Mouse (Mus musculus) hindbrain, postnatal 0 days (tissue): ENCODE measurements at regions not wholly inside any gene's neighbourhood (a gene's known extent, or its start where the extent isn't known, plus 50 kb on each side); places are given as distances from the start of the nearest gene placed in this dataset.

ENCODE experiments used
- ATAC-seq: fragments of 200-750 bp; cut with Nextera tagmentation; 2 replicates; pipeline ENCODE4 v1.8.0; 2017; ENCODE audit warnings: mild to moderate bottlenecking, moderate TSS enrichment, moderate library complexity
- DNase-seq: peaks from one replicate; pipeline ENCODE4 v3.0.0-alpha.2; 2015; ENCODE audit warnings: low spot score
- H3K27ac ChIP-seq: fragments of 300-500 bp; sonication (generic); 2 replicates; pipeline ENCODE4 v1.5.1; 2014; ENCODE audit warnings: mild to moderate bottlenecking
- H3K27me3 ChIP-seq: fragments of 300-500 bp; sonication (generic); 2 replicates; pipeline ENCODE4 v1.6.1; 2014; ENCODE audit warnings: low read length, mixed read lengths; ENCODE audit not compliant: insufficient read depth
- H3K36me3 ChIP-seq: fragments of 300-500 bp; sonication (generic); 2 replicates; pipeline ENCODE4 v1.6.1; 2014; ENCODE audit warnings: low read length, mixed read lengths; ENCODE audit not compliant: insufficient read depth
- H3K4me1 ChIP-seq: fragments of 300-500 bp; sonication (generic); 2 replicates; pipeline ENCODE4 v1.6.1; 2014; ENCODE audit warnings: antibody characterized with exemption, low read length, mixed read lengths; ENCODE audit not compliant: insufficient read depth
- H3K4me2 ChIP-seq: fragments of 300-500 bp; sonication (generic); 2 replicates; pipeline ENCODE4 v1.6.1; 2014; ENCODE audit warnings: low read depth, mild to moderate bottlenecking, low read length, moderate library complexity, mixed read lengths
- H3K4me3 ChIP-seq: fragments of 300-500 bp; sonication (generic); 2 replicates; pipeline ENCODE4 v1.5.1; 2014; ENCODE audit warnings: low read length
- H3K9ac ChIP-seq: fragments of 300-500 bp; sonication (generic); replicated peaks from 2 replicates; pipeline ENCODE4 v1.6.1; 2014; ENCODE audit warnings: mild to moderate bottlenecking, low read length, moderate library complexity, mixed read lengths
- H3K9me3 ChIP-seq: fragments of 300-500 bp; sonication (generic); 2 replicates; pipeline ENCODE4 v1.6.1; 2016; ENCODE audit warnings: low read length, mixed read lengths
- CTCF ChIP-seq: IDR thresholded peaks from 2 replicates; pipeline ENCODE4 v1.5.1; 2016; ENCODE audit warnings: antibody characterized with exemption, control low read depth, low read depth
- WGBS: fragments of 180-500 bp; shearing (Covaris S2); extraction: QIAGEN DNeasy Blood & Tissue Kit; methylation state at CpG from one replicate; pipeline ENCODE4 v1.1.7; 2014; 5-methylcytosine and 5-hydroxymethylcytosine counted together

GRCm38 (mm10) chr13:52062576-52062975 is 216.1 kb downstream of the Gadd45g start:
- WGBS, result 97% methylated on average over 1 of the region's 1 CpGs
- Histone ChIP-seq H3K4me1 (no peaks in the 10 kb centered on the region), H3K36me3 (no peaks in the 10 kb centered on the region), H3K27ac (no peak overlapping the region), H3K4me3 (no peak overlapping the region), H3K27me3 (no peaks in the 10 kb centered on the region), H3K9ac (no peak overlapping the region), H3K9me3 (no peaks in the 10 kb centered on the region), H3K4me2 (no peak overlapping the region)
- no peak for ATAC-seq
- TF ChIP-seq CTCF, result no peak
- DNase-seq, result no peak

DNA sequence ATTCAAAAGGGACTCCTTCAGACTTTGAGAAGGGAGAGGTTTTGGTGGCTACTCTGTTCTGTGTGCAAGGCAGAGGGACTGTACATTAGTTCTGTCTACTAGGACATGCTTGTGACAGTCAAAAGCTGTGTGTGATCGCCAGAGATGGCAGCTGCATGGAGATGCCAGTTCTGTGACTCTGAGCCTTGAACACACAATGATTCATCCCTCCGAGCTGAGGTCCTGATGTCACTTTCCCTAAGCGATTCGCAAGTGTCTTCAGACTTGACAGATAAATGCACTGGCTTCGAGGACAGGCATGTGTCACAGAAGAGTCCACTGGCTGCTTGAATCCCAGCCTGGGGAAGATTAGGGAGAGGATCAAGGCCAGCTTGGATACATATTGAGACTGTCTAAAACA is 218.8 kb downstream of the Gadd45g start:
- ATAC-seq (no peak), DNase-seq (no peak)
- TF ChIP-seq CTCF, result no peak
- H3K36me3 ChIP-seq, result no peaks in the 10 kb centered on the region
- WGBS, result 90% methylated on average over 5 of the region's 5 CpGs
- no peaks in the 10 kb centered on the region for H3K4me1 ChIP-seq
- H3K4me2 ChIP-seq, result no peak overlapping the region
- H3K4me3 ChIP-seq, result no peak overlapping the region
- H3K9me3 ChIP-seq, result no peaks in the 10 kb centered on the region
- H3K27ac ChIP-seq, result no peak overlapping the region
- no peaks in the 10 kb centered on the region for H3K27me3 ChIP-seq
- H3K9ac ChIP-seq, result no peak overlapping the region

DNA sequence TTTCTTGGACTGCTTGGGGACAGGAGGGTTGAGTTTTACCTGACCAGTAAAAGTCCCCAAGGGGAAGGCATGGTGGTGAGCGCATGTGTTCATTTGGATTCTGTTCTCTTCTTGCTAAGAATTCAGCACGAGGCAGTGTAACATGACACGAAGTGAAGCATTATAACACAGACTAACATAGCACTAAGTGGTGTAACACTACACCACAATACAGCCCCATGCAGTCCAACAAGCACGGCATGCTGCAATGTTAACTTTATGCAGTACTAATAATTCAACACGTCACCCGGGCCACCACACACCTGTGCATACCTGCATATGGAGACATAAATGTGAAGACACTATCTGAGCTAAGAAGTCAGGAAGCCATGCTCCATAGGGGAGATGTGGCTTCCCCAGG is 219.2 kb downstream of the Gadd45g start:
- 87% methylated on average over 6 of the region's 6 CpGs for WGBS
- ATAC-seq (no peak), DNase-seq (no peak)
- Histone ChIP-seq H3K27me3 (no peaks in the 10 kb centered on the region), H3K36me3 (no peaks in the 10 kb centered on the region), H3K9me3 (no peaks in the 10 kb centered on the region), H3K4me2 (no peak overlapping the region), H3K4me1 (no peaks in the 10 kb centered on the region), H3K9ac (no peak overlapping the region), H3K27ac (no peak overlapping the region), H3K4me3 (no peak overlapping the region)
- TF ChIP-seq CTCF, result no peak

DNA sequence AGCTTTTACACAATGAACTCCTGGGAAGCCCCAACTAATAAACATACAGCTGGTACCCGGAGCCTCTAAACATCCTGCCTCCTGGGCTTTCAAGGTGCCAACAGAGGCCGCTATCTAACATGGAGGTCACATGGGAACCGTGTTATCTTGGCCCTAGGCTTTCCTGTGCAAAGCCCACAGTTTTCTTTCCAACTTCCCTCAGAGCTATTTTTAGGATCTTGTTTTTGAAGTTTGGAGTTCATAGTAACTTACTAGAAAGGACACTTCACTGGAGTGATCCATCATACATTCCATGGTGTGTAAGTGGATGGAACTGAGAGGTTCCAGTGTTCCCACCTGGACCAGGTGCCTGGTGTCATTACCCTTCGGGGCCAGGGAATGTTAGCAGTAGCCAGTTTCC is 220.6 kb downstream of the Gadd45g start:
- Histone ChIP-seq H3K36me3 (no peaks in the 10 kb centered on the region), H3K9me3 (no peaks in the 10 kb centered on the region), H3K4me1 (no peaks in the 10 kb centered on the region), H3K4me3 (no peak overlapping the region), H3K4me2 (no peak overlapping the region), H3K9ac (no peak overlapping the region), H3K27ac (no peak overlapping the region), H3K27me3 (no peaks in the 10 kb centered on the region)
- ATAC-seq, result no peak
- no peak for DNase-seq
- WGBS, result 59% methylated on average over 4 of the region's 4 CpGs
- TF ChIP-seq CTCF, result no peak

DNA sequence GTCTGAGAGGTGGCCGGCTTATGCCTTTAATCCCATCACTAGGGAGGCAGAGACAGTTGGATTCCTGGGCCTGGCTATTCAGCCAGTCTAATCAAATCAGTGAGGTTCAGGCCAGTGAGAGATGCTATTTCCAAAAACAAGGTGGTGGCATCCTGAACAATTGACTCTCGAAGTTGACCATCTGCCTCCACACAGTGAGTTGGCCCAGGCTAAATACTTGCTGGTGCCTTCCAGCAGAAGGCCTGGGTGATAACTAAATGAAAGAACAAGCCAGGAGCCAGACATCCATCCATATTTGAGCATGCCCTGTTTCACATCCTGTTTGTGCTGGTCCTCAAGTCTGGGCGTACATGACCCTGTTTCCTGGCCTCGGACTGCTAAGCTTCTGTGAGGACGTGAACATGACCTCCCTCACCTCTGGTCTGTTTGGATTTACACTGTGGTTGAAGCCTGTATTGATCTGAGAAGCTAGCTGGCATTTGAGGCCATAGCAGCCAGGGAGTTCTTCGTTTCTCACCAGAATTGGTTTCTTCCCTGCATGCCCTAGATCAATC is 222.5 kb downstream of the Gadd45g start:
- no peak for TF ChIP-seq CTCF

GRCm38 (mm10) chr13:52069714-52070113 is 223.2 kb downstream of the Gadd45g start:
- H3K4me3 ChIP-seq, result no peak overlapping the region
- H3K4me1 ChIP-seq, result no peaks in the 10 kb centered on the region
- no peak overlapping the region for H3K9ac ChIP-seq
- H3K27ac ChIP-seq, result no peak overlapping the region
- WGBS, result 56% methylated on average over 3 of the region's 3 CpGs
- no peaks in the 10 kb centered on the region for H3K9me3 ChIP-seq
- DNase-seq (no peak), ATAC-seq (no peak)
- no peak overlapping the region for H3K4me2 ChIP-seq
- TF ChIP-seq CTCF, result no peak
- no peaks in the 10 kb centered on the region for H3K36me3 ChIP-seq
- no peaks in the 10 kb centered on the region for H3K27me3 ChIP-seq

More for the DNA sequence above, 222.5 kb downstream of the Gadd45g start:
- no peak overlapping the region for H3K4me2 ChIP-seq
- no peaks in the 10 kb centered on the region for H3K9me3 ChIP-seq
- no peak overlapping the region for H3K27ac ChIP-seq
- no peak overlapping the region for H3K9ac ChIP-seq
- no peaks in the 10 kb centered on the region for H3K27me3 ChIP-seq
- no peak for DNase-seq
- no peak for ATAC-seq
- 75% methylated on average over 6 of the region's 6 CpGs for WGBS
- no peak overlapping the region for H3K4me3 ChIP-seq
- no peaks in the 10 kb centered on the region for H3K4me1 ChIP-seq
- no peaks in the 10 kb centered on the region for H3K36me3 ChIP-seq

DNA sequence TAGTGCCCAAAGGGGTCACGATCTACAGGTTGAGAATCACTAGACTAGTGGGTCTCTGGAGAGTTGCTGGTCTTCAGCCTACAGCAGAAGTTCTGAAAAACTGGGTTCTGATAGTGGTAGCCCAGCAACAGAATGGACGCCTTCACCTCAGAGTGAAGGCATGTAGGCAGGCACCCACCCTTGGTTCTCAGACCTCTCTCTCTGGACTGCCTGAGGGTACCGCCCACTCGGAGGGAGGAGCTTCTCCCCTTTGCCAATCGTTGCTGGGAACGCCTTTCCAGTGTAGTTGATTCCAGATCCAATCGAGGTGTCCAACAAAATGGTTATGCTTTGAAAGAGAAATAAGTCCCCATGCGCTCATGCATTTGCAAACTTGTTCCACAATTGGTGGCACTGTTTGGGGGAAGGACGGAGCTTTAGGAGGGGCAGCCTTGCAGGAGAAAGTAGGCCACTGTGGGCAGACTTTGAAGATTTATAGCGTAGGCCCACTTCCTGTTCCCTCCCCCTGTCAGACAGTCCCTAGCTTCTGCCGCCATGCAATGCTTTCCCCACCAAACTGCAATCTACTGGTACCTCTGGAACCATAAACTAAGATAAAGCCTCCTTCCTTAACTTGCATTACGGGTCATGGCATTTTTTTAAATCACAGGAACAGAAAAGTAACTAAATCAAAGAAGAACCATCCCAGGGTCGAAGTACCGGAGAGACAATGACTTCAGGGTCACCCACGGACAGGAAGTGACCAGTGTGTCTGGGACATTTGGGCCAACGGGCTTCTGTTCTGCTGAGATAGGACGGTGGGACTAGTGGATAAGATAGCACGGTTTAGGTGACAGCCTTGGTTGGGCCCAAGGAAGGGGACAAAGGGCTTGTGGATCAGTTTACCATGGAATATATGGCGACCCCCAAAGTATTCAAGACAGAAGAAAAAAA is 224.5 kb downstream of the Gadd45g start:
- no peak for TF ChIP-seq CTCF
- no peaks in the 10 kb centered on the region for H3K27me3 ChIP-seq
- no peak overlapping the region for H3K9ac ChIP-seq
- no peaks in the 10 kb centered on the region for H3K9me3 ChIP-seq
- H3K4me1 ChIP-seq, result no peaks in the 10 kb centered on the region
- ATAC-seq, result no peak
- H3K4me2 ChIP-seq, result no peak overlapping the region
- H3K27ac ChIP-seq, result no peak overlapping the region
- 93% methylated on average over 19 of the region's 19 CpGs for WGBS
- no peak overlapping the region for H3K4me3 ChIP-seq
- DNase-seq, result no peak
- H3K36me3 ChIP-seq, result no peaks in the 10 kb centered on the region
